Mouse (Mus musculus): Measurements from ENCODE around the gene Ogfod1. TPM values are rescaled to one million over a fixed set of nuclear protein-coding genes. Genes with fewer than 3 reads are reported as not detected.

Ogfod1 gene
- polyA plus RNA-seq, 1 experiment from 2014 or later: 12.5 TPM

Other genes with a start within 250 kb of the Ogfod1 start
- gene Gnao1, start 227.2 kb upstream of the Ogfod1 start, polyA plus RNA-seq (2015; fragmentation: Nextera tagmentation; extraction: Ambion mirVana): 10.4 and 10.6 TPM in 2 replicates
- gene Amfr, start 24.4 kb upstream of the Ogfod1 start, polyA plus RNA-seq (2015; fragmentation: Nextera tagmentation; extraction: Ambion mirVana): 27.8 and 36.4 TPM in 2 replicates
- 87.8 and 95.9 TPM in 2 replicates for gene Nudt21, start 167 bp upstream of the Ogfod1 start, polyA plus RNA-seq (2015; fragmentation: Nextera tagmentation; extraction: Ambion mirVana)
- gene Bbs2, start 61.7 kb downstream of the Ogfod1 start, polyA plus RNA-seq (2015; fragmentation: Nextera tagmentation; extraction: Ambion mirVana): 6.8 and 8.2 TPM in 2 replicates
- 5.5 and 6.3 TPM in 2 replicates for gene Mt4, start 100.0 kb downstream of the Ogfod1 start, polyA plus RNA-seq (2015; fragmentation: Nextera tagmentation; extraction: Ambion mirVana)
- gene Mt3, start 115.4 kb downstream of the Ogfod1 start, polyA plus RNA-seq (2015; fragmentation: Nextera tagmentation; extraction: Ambion mirVana): 5.4 and 5.5 TPM in 2 replicates
- 600 and 738 TPM in 2 replicates for gene Mt2, start 135.5 kb downstream of the Ogfod1 start, polyA plus RNA-seq (2015; fragmentation: Nextera tagmentation; extraction: Ambion mirVana)
- 3,631 and 3,684 TPM in 2 replicates for gene Mt1, start 141.9 kb downstream of the Ogfod1 start, polyA plus RNA-seq (2015; fragmentation: Nextera tagmentation; extraction: Ambion mirVana)
- gene Nup93, start 177.4 kb downstream of the Ogfod1 start, polyA plus RNA-seq (2015; fragmentation: Nextera tagmentation; extraction: Ambion mirVana): 56.9 and 66.4 TPM in 2 replicates